In the genomic region with DNA sequence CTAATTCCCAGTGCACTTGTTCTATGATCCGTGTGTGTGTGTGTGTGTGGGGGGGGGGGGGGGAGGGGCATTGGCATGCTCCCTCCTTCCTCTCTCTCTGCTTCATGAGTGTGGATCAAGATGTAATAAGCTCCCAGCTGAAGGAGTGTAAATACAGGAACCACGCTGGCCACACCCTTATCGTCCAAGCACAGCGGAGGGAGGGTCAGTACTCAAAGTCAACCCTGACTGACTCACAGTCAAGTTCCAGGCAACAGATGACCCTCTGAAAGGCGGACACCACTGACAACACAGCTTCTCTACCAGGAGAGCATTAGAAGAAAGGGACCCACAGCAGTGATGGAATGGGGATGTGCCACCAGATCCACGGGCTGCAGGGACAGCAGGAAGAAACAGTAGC, we compare ENCODE assay signal across 14 mouse cellular contexts. TPM values are rescaled to one million over a fixed set of nuclear protein-coding genes. Genes with fewer than 3 reads are reported as not detected.
DNase-seq lines count a peak whose midpoint lies in the region; ATAC-seq lines count a peak whose summit lies in the region.
"Had no signal": no experiment of that assay in that cellular context is flagged by ENCODE, and none has a peak within 500 bp of the region (broad histone marks: within the 10 kb centered on the region; RNA-seq: fewer than 3 reads in every experiment).

No protein-coding gene starts in this region.

- no peak for DNase-seq in heart, postnatal 14 days
- DNase-seq in lung, postnatal 14 days, result peak; percentile 26
- DNase-seq in testis, postnatal 10 days (ENCODE audit: low spot score), result no peak
- DNase-seq in frontal cortex, postnatal 25 days (ENCODE audit: low spot score in 2 of 2), result no peak
- DNase-seq: adrenal gland, postnatal 25 days; cerebellum, adult 9-10 months; gastrocnemius, adult 2 months had no signal

- peaks cover 8% of the 10 kb centered on the region; the same call in 1 of the 2 replicates for H3K4me1 ChIP-seq in heart, embryonic 11.5 days (ENCODE audit: control insufficient read depth, insufficient read depth, low read length)
- no peaks in the 10 kb centered on the region for H3K4me1 ChIP-seq in intestine, embryonic 15.5 days (replicated peaks)
- no peaks in the 10 kb centered on the region for H3K4me1 ChIP-seq in stomach, embryonic 14.5 days (ENCODE audit: control insufficient read depth, insufficient read depth, low read length)
- no peaks in the 10 kb centered on the region for H3K4me1 ChIP-seq in forebrain, embryonic 12.5 days

- peak; percentile 55; the same call in 1 of the 2 replicates for ATAC-seq in heart, embryonic 11.5 days (replicated peaks; ENCODE audit: insufficient number of reproducible peaks, low FRiP score, low TSS enrichment)
- ATAC-seq in intestine, embryonic 15.5 days, result peak; percentile 60
- ATAC-seq in stomach, embryonic 14.5 days (ENCODE audit: insufficient number of reproducible peaks, insufficient read depth, low FRiP score, low read depth), result peak; percentile 59
- ATAC-seq in forebrain, embryonic 12.5 days (ENCODE audit: low FRiP score), result no peak

- 0 out of 2 replicates have a peak overlapping the region, but pooled peaks have one; percentile 18 for H3K27ac ChIP-seq in heart, embryonic 11.5 days (ENCODE audit: low read depth, low read length)
- H3K27ac ChIP-seq in intestine, embryonic 15.5 days, result no peak overlapping the region
- H3K27ac ChIP-seq in stomach, embryonic 14.5 days (ENCODE audit: low read length), result no peak overlapping the region
- H3K27ac ChIP-seq in forebrain, embryonic 12.5 days, result no peak overlapping the region
- H3K27ac ChIP-seq: left cerebral cortex, adult 2 months; macrophage had no signal

- 68% methylated on average over 6 of the region's 6 CpGs for WGBS in heart, embryonic 11.5 days (ENCODE audit: insufficient replicate concordance)
- WGBS in intestine, embryonic 15.5 days, result 60% methylated on average over 6 of the region's 6 CpGs
- WGBS in stomach, embryonic 14.5 days, result 64% methylated on average over 6 of the region's 6 CpGs
- WGBS in forebrain, embryonic 12.5 days, result 85% methylated on average over 6 of the region's 6 CpGs

- no peak overlapping the region for H3K9ac ChIP-seq in heart, embryonic 11.5 days (ENCODE audit: low read depth, low read length)
- no peak overlapping the region for H3K9ac ChIP-seq in intestine, embryonic 15.5 days
- no peak overlapping the region for H3K9ac ChIP-seq in stomach, embryonic 14.5 days (replicated peaks; ENCODE audit: low read depth, low read length)
- no peak overlapping the region for H3K9ac ChIP-seq in forebrain, embryonic 12.5 days

- no peak overlapping the region for H3K4me2 ChIP-seq in heart, embryonic 11.5 days
- no peak overlapping the region for H3K4me2 ChIP-seq in intestine, embryonic 15.5 days (replicated peaks)
- no peak overlapping the region for H3K4me2 ChIP-seq in stomach, embryonic 14.5 days (replicated peaks; ENCODE audit: low read depth, low read length)
- H3K4me2 ChIP-seq in forebrain, embryonic 12.5 days, result no peak overlapping the region

- intact Hi-C loops in heart, postnatal 14 days (cut with DNase I), result no loop called here

- H3K27me3 ChIP-seq in heart, embryonic 11.5 days (ENCODE audit: control insufficient read depth, insufficient read depth, low read length), result no peaks in the 10 kb centered on the region
- no peaks in the 10 kb centered on the region for H3K27me3 ChIP-seq in intestine, embryonic 15.5 days (replicated peaks)
- H3K27me3 ChIP-seq in stomach, embryonic 14.5 days (ENCODE audit: control insufficient read depth, insufficient read depth, low read length), result no peaks in the 10 kb centered on the region
- H3K27me3 ChIP-seq in forebrain, embryonic 12.5 days, result no peaks in the 10 kb centered on the region

- H3K9me3 ChIP-seq in heart, embryonic 11.5 days (replicated peaks; ENCODE audit: control insufficient read depth, low read length), result no peaks in the 10 kb centered on the region
- no peaks in the 10 kb centered on the region for H3K9me3 ChIP-seq in intestine, embryonic 15.5 days
- no peaks in the 10 kb centered on the region for H3K9me3 ChIP-seq in stomach, embryonic 14.5 days (ENCODE audit: control insufficient read depth, low read depth, low read length)
- H3K9me3 ChIP-seq in forebrain, embryonic 12.5 days, result no peaks in the 10 kb centered on the region

- H3K4me3 ChIP-seq in heart, embryonic 11.5 days (ENCODE audit: low read depth, low read length), result no peak overlapping the region
- H3K4me3 ChIP-seq in intestine, embryonic 15.5 days (replicated peaks), result no peak overlapping the region
- H3K4me3 ChIP-seq in stomach, embryonic 14.5 days (ENCODE audit: low read depth, low read length), result no peak overlapping the region
- H3K4me3 ChIP-seq in forebrain, embryonic 12.5 days (replicated peaks), result no peak overlapping the region
- H3K4me3 ChIP-seq: gastrocnemius, adult 2 months; left cerebral cortex, adult 2 months had no signal

- H3K36me3 ChIP-seq in heart, embryonic 11.5 days (ENCODE audit: control insufficient read depth, insufficient read depth, low read length), result no peaks in the 10 kb centered on the region
- no peaks in the 10 kb centered on the region for H3K36me3 ChIP-seq in intestine, embryonic 15.5 days
- H3K36me3 ChIP-seq in stomach, embryonic 14.5 days (ENCODE audit: control insufficient read depth, insufficient read depth, low read length), result peaks cover 14% of the 10 kb centered on the region
- peaks cover 15% of the 10 kb centered on the region for H3K36me3 ChIP-seq in forebrain, embryonic 12.5 days (replicated peaks)

RNA-seq across cellular contexts. Expression of a gene that starts 42.6 kb away (rescaled TPM):
- polyA plus RNA-seq in heart, embryonic 11.5 days (2014; fragmentation: Nextera tagmentation; extraction: Ambion mirVana), result 11.8 and 12.5 TPM in 2 replicates
- total RNA-seq in heart, postnatal 14 days (2021), result 100 to 1,000 TPM; 114 to 117 TPM
- 19.0 and 22.1 TPM in 2 replicates for polyA plus RNA-seq in intestine, embryonic 15.5 days (2015; fragmentation: Nextera tagmentation; extraction: Ambion mirVana)
- 21.6 and 22.3 TPM in 2 replicates for polyA plus RNA-seq in stomach, embryonic 14.5 days (2014; fragmentation: Nextera tagmentation; extraction: Ambion mirVana)
- 11.1 and 11.4 TPM in 2 replicates for polyA plus RNA-seq in forebrain, embryonic 12.5 days (2016; fragmentation: Nextera tagmentation; extraction: Ambion mirVana)

RNA-seq across cellular contexts. Expression of a gene that starts 49.1 kb away (rescaled TPM):
- 0.25 and 0.26 TPM in 2 replicates for polyA plus RNA-seq in heart, embryonic 11.5 days (2014; fragmentation: Nextera tagmentation; extraction: Ambion mirVana)
- not detected for total RNA-seq in heart, postnatal 14 days (2021)
- polyA plus RNA-seq in intestine, embryonic 15.5 days (2015; fragmentation: Nextera tagmentation; extraction: Ambion mirVana), result 14.1 and 17.1 TPM in 2 replicates
- 13.8 and 18.1 TPM in 2 replicates for polyA plus RNA-seq in stomach, embryonic 14.5 days (2014; fragmentation: Nextera tagmentation; extraction: Ambion mirVana)
- 0.37 TPM in 1 of 2 replicates, not detected in the other for polyA plus RNA-seq in forebrain, embryonic 12.5 days (2016; fragmentation: Nextera tagmentation; extraction: Ambion mirVana)
- total RNA-seq: adrenal gland, postnatal 25 days; gastrocnemius, adult 2 months; hematopoietic stem cell, adult 5-6 weeks had no signal
- polyA plus RNA-seq: macrophage had no signal

Comparison
In these comparisons a context has a peak if more than half of its experiments do, and no peak if none do; other contexts are left out.
1. RNA of a gene that starts 49.1 kb away (polyA plus RNA-seq): 14.1 to 17.1 TPM in intestine, embryonic 15.5 days and 13.8 to 18.1 TPM in stomach, embryonic 14.5 days; 0.37 TPM in forebrain, embryonic 12.5 days and 0.25 to 0.26 TPM in heart, embryonic 11.5 days; every median in the first group is over 10 times any median in the second.